Mouse (Mus musculus): Measurements from ENCODE around the gene Usp43. TPM values are rescaled to one million over a fixed set of nuclear protein-coding genes. Genes with fewer than 3 reads are reported as not detected.
A peak's percentile ranks its signal among the peaks of the same experiment; 100 is the strongest.

Usp43 gene
- 3.6 and 4.0 TPM in 2 replicates for polyA plus RNA-seq (2012; rRNA removed)

GRCm38 (mm10) chr11:67921827-67922754, at the start of gene Usp43:
TSS of gene Usp43 (minus strand) at chr11:67922153.
- peak in 1 of 2 experiments; percentile 12 for DNase-seq (ENCODE audit: extremely low spot score in 1 of 2, low spot score in 1 of 2)

GRCm38 (mm10) chr11:67967831-67968230, 45.9 kb upstream of the Usp43 start:
- DNase-seq (ENCODE audit: extremely low spot score in 1 of 2, low spot score in 1 of 2) = no peak

GRCm38 (mm10) chr11:67965905-67966878, 44.2 kb upstream of the Usp43 start, which contains the start of gene Stx8:
TSS of gene Stx8 (plus strand) at chr11:67966193.
- peak; percentile 60 to 95 for DNase-seq (ENCODE audit: extremely low spot score in 1 of 2, low spot score in 1 of 2)

GRCm38 (mm10) chr11:67965242-67965883, 43.4 kb upstream of the Usp43 start, which contains the start of gene Cfap52:
TSS of gene Cfap52 (minus strand) at chr11:67965651.
- DNase-seq (ENCODE audit: extremely low spot score in 1 of 2, low spot score in 1 of 2) = peak; percentile 70 to 91

GRCm38 (mm10) chr11:67964110-67964509, 42.2 kb upstream of the Usp43 start:
- no peak for DNase-seq (ENCODE audit: extremely low spot score in 1 of 2, low spot score in 1 of 2)

GRCm38 (mm10) chr11:67954413-67954812, 32.5 kb upstream of the Usp43 start:
- no peak for DNase-seq (ENCODE audit: extremely low spot score in 1 of 2, low spot score in 1 of 2)

GRCm38 (mm10) chr11:67953604-67954003, 31.7 kb upstream of the Usp43 start:
- no peak for DNase-seq (ENCODE audit: extremely low spot score in 1 of 2, low spot score in 1 of 2)

- no peak for DNase-seq (ENCODE audit: extremely low spot score in 1 of 2, low spot score in 1 of 2)
These were observed 27.5 kb upstream of the Usp43 start for GRCm38 (mm10) chr11:67949475-67949874.

- no peak for DNase-seq (ENCODE audit: extremely low spot score in 1 of 2, low spot score in 1 of 2)
These were observed 26.3 kb upstream of the Usp43 start for GRCm38 (mm10) chr11:67948229-67948628.

- DNase-seq (ENCODE audit: extremely low spot score in 1 of 2, low spot score in 1 of 2) = no peak
These were observed 10.2 kb upstream of the Usp43 start for GRCm38 (mm10) chr11:67932156-67932555.

- peak in 1 of 2 experiments; percentile 21 for DNase-seq (ENCODE audit: extremely low spot score in 1 of 2, low spot score in 1 of 2)
These were observed 4.5 kb upstream of the Usp43 start for GRCm38 (mm10) chr11:67926348-67927055.

- peak in 1 of 2 experiments; percentile 9 for DNase-seq (ENCODE audit: extremely low spot score in 1 of 2, low spot score in 1 of 2)
These were observed 3.0 kb upstream of the Usp43 start for GRCm38 (mm10) chr11:67925000-67925399.

- DNase-seq (ENCODE audit: extremely low spot score in 1 of 2, low spot score in 1 of 2) = no peak
These were observed 1.8 kb upstream of the Usp43 start for GRCm38 (mm10) chr11:67923720-67924119.

GRCm38 (mm10) chr11:67922755-67923125, 787 bp upstream of the Usp43 start:
- DNase-seq (ENCODE audit: extremely low spot score in 1 of 2, low spot score in 1 of 2) = peak; percentile 38 to 70

GRCm38 (mm10) chr11:67921091-67921826, 694 bp downstream of the Usp43 start:
- DNase-seq (ENCODE audit: extremely low spot score in 1 of 2, low spot score in 1 of 2) = peak in 1 of 2 experiments; percentile 19

GRCm38 (mm10) chr11:67920226-67920960, 1.6 kb downstream of the Usp43 start:
- DNase-seq (ENCODE audit: extremely low spot score in 1 of 2, low spot score in 1 of 2) = no peak

GRCm38 (mm10) chr11:67919593-67919992, 2.4 kb downstream of the Usp43 start:
- no peak for DNase-seq (ENCODE audit: extremely low spot score in 1 of 2, low spot score in 1 of 2)

- no peak for DNase-seq (ENCODE audit: extremely low spot score in 1 of 2, low spot score in 1 of 2)
These were observed 4.8 kb downstream of the Usp43 start for GRCm38 (mm10) chr11:67917126-67917525.

Measured in frontal cortex, adult 2 months (tissue).